Mouse (Mus musculus) thymus, postnatal 36 days (tissue): ENCODE results near the gene Tshz2.
A peak's percentile ranks its signal among the peaks of the same experiment; 100 is the strongest.

Experiments
- DNase-seq, 2 experiments: peaks; one replicate each; pipeline ENCODE4 v3.0.0; 2022; ENCODE audit warnings: mixed read lengths in 2 of 2

The Tshz2 gene

DNA sequence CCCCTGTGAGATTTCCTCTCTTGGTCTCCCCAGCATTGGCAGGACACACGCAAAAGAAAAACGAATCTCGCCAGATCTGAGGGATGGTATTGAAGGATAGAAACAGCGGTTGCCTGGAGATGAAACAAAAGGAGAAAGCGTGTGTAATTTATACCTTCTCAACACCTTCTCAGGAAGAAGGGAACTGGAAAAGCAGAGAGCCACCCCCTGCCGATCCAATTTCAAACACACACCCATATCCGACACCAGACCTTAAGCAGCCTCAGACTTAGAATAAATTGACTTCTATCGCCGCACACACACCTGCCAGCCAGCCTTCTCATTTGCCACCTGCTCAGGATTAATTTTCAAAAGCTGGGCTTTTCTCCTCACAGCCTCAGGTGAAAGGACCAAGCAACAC lies 390.9 kb downstream of the Tshz2 start:
- no peak for DNase-seq

DNA sequence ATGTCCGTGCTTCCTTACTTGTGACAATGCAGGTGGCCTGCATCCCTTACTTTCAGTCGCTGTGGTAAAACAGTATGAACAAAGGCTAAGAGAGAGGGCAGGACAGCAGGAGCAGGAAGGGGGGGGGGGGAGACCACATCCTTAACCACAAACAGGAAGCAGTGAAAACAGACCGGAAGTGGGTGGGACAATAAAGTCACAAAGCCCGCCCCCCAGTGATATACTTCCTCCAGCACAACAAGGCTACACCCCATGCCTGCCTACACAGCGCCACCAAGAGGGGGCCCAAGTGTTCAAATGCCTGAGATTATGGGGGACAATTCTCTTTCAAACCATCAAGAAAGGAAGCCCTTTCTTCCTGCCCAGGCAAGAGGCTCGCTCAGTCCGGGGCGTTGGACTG lies 392.1 kb downstream of the Tshz2 start:
- peak; percentile 25 to 55 for DNase-seq

DNA sequence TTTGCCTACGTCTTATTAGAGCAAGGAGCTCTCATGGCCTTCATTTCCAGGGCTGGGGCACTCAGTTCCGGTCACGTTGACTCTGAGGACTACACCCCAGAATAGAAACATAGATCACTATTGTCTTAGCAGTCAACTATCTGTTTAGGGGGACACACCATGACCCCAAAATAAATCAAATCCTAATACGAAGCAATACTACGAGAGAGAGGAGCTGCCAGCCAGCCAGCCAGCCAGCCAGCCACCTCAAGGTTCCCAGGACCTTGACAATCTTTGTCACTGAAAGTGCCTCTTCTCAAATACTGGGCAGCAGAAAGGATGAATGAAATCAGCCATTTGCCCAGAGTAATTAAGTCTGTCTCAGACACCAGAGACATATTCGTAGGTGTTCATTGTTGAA lies 393.1 kb downstream of the Tshz2 start:
- DNase-seq = no peak

DNA sequence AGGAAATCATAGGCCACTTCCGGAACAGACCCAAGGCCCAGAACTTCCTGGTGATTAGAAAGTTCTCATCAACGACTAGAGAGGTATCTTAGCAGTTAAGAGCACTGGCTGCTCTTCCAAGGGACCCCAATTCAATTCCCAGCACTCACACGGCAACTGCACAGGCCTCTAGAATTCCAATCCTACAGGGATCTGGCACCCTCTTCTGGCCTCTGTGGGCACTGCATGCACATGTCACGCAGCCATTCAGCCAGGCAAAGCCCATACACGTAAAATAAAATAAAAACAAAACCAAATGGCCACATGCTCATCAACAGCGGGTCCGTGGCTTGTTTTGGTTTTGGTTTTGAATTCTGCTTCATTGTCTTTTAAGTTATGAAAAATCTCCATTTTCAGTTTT lies 395.0 kb downstream of the Tshz2 start:
- DNase-seq = no peak

DNA sequence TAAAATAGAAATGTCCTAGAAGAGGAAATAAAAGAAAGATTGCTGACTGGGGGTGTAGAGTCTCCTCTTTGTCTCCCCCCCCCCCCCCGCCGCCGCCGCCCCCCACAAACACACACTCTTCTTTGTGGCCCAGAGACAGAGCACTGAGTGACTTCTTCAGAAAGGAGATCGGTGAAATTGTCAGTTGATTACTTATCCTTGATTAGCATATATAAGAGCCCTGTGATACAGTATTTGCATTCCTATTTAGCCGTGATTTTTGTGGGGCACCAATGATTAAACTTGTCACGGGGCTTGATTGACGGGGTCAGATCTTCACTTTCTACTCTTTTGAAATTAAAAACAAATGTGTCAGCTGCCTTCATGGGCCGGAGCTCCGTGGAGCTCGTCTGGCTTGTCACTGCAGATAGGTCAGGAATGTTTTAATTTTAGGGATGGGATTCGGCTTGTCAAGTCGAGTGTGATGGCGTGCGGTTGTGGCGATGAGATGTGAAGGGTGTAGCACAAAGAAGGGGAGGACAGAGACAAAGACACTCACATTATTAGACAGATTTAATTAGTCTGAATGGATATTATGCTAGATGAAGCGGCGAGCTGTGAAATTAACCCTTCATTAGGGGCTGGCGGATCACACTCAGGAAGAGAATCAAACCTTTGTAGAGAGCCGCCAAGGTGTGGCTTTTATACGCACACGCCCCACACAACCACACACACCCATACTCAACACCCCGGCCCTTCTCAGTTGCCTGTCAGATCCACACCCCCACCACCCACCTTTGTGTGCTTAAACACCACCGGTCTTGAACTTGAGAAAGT lies 395.9 kb downstream of the Tshz2 start:
- DNase-seq = no peak

DNA sequence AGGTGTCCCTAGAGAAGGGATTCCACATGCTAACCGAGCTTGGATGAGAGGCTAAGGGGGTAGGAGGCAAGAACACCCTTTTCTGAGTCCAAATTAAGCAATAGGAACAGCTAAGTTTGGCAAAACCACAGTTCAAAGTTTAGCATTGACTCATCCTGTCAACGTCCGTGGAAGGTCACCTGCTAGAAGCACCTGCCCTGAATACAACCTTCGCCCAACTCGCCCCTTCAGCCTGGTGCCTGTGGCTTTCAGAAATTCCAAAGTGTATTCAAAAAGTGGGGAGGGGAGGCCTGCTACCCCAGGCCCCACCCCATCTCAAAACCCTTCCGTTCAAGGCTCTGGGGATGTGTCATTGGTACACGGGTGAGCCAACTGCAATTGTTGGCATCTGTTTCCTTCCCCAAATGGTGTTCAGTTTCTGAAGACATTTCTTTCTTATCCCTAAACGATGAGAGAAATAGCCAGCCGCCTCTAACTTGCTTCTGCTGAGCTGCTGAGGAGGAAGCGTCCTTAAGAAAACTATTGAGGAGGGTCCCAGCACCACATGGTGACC lies 396.6 kb downstream of the Tshz2 start:
- DNase-seq = no peak

DNA sequence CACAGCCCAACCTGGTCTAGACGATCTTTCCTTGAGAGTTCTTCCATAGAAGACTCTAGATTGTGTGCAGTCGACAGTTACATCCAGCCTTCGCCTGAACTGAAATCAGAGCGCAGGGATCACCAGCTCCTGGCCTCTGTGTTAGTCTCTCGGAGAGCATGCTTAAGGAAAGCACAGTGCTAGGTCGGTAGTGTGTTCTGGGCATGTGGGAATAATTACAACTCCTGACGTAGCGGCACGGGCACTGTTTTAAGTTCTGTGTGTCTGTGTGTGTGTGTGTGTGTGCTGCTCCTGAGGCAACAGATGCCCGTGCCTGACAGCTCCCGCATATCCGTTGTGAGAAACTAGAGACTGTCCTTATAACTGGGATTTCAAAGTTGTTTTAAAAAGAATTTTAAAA lies 398.4 kb downstream of the Tshz2 start:
- DNase-seq = no peak

DNA sequence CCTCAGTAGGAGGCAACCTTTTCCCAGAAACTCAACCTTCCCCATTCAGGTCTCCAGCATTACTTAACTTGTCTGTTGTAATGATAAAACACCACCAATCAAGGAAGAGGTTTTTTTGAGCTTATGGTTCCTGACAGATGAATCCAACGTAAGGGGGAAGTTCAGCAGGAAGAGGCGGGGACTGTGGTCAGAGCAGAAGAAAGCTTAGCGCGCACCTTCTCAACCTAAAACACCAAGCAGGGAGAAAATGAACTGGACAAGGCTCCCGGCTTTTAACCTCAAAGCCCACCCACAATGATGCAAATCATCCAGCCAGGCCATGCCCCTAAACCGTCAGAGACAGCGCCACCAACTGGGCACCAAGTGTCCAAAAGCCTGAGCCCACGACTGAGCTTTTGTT lies 399.1 kb downstream of the Tshz2 start:
- DNase-seq = no peak

DNA sequence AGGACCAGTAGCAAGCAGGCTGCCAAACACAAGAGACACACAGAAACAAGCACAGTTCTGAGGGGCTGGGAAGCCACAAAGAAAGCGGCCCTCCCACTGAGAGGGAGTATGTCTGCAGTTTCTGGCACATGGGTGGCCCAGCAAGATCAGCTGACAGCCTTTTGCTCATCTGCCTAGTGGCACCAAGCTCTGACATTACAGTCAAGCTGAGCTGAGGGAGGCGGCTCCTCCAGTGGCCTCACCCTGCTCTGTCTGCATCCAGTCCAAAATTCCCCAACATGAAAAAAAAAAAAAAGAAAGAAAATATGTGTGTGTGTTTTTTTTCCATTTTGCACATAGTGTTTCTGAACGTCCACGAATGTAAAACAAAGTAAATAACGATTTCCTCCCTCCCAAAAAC lies 400.4 kb downstream of the Tshz2 start:
- DNase-seq = no peak

DNA sequence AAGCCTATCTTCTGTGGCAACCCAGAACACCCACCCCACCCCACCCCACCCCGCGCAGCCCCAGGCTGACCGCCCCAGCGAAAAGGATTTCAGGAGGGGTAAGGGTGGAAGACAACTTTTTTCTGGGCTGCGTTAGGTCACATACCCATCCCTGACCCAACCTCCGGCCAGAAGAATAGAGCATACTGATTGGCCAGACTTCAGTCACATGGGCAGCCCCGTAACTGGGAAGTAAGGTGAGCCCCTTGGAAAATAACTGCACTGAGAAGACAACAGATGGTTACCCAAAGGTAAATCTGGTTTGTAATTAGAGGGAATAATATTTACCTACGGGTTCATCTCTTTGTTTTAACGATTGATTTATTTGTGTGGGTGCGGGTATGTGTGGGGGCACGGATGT lies 402.0 kb downstream of the Tshz2 start:
- no peak for DNase-seq

DNA sequence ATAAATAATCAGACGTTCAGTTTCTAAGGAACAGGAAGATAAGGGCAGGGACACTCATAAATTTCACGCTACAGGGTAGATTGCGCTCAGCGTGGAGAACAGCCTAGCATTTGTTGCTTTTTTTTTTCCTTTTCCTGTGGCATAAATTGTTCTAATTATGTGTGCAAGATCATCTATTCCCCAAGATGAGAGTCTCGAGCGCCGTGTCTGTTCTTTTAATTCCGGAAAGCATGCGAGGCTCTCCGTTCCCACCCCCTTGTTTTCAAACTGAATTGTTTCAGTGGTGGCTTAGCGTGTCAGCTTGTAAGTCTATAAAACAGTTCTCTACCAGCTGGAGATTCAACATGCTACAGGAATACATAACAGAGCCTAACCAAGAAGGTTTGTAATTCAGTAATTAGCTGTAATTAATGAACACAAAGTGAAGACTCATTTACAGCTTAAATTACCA lies 404.0 kb downstream of the Tshz2 start:
- no peak for DNase-seq

DNA sequence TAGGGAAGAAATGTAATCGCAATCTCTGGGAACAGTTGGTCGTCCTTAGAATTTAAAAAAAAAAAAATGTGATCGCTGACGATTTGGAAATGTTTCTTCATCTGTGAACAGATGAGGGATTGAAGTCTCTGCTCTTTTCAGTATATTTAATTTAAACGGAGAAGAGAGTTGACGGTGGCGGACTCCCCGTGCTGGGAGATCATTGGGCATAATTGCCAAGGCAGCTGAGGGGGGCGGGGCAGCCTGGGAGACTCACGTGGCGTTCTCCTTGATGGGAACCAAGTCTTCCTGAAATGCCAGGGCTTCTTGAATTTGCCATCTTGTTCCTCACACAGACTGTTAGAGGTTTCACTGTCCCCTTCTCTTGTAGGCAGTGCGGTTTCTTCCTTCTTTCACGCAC lies 404.5 kb downstream of the Tshz2 start:
- no peak for DNase-seq

DNA sequence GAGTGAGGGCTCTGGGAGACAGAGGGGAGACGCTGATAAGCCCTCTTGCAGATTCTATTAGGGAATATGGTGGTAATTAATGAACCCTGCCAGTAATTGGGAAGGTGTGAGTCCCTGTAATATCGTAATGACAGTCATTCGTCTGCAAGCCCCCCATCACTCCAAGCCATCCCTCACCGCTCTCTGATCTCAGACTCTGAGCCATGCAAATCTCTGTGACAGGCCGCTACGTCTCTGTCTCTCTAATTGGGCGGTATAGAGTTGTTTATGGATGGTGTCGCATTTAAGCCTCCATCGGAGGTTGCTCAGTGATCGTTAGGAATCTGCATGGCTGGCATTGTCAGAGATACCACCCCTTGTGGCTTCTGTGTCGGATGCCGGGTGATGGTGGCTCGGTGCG lies 407.0 kb downstream of the Tshz2 start:
- no peak for DNase-seq

DNA sequence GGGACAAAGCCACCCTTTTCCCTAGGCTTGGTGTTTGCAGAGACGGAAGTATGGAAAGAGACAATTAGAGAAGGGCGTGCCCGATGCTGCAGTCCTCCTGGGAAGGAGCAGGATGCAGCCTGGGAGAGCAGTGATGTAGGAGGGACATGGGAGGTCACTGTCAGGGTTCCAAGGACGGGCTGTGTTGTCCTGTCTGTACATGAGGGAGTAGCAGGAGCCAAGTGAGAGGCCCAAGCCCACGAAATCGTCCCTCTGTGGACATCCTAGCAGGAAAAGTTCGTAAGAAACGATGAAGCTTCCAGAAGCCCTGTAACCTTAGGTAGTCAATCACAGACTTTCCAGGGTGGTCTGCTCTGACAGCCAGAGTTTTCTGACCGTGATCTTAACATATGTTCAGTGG lies 408.3 kb downstream of the Tshz2 start:
- no peak for DNase-seq

DNA sequence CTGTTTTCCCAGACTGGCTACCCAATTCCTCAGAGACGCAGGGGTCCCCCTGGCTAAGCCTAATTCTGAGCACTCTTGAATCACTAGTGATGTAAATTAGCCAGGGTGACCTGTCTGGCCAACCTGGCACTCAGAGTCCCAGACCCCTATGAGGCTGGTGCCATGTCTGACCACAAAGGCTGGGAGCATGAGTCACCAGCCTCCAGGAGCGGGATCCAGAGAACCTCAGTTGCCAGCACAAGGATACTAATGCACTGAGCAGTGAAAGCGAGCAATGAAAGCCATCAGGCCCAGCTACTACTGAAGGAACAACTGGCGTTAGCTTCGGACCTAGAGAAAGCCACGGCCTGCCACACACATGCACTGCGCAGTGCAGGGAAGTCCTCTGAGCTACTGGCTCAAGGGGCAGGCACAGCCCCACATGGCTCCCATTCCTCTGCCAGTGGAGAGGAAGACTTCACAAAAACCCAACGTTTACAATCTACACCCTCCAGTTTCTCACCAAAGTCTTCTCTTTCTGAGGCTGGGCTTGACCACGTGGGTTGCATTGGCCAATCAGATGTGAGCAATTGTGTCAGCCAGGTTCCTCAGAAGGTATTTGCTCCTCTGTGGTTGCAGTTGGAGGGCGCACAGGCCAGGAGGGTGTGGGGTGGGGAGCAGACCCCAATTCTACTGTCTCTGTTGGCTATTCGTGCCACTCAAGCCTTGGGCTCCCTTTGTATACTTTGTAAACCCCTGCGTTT lies 409.8 kb downstream of the Tshz2 start:
- no peak for DNase-seq

DNA sequence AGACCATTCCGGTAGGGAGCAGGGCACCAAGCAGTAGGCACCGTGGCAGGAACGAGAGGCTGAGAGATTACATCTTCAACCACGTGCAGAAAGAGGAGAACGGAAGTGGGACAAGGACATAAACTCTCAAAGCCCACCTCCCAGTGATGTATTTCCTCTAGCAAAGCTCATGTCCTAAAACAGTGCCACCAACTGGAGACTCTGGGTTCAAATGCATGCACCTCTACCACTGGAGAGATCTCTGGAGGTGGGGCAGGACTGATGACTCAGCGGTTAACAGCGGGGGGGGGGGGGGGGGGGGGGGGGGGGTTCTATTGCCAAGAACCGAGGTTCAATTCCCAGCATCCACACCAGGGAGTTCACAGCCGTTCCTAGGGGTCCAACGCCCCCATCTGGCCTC lies 410.5 kb downstream of the Tshz2 start:
- no peak for DNase-seq

DNA sequence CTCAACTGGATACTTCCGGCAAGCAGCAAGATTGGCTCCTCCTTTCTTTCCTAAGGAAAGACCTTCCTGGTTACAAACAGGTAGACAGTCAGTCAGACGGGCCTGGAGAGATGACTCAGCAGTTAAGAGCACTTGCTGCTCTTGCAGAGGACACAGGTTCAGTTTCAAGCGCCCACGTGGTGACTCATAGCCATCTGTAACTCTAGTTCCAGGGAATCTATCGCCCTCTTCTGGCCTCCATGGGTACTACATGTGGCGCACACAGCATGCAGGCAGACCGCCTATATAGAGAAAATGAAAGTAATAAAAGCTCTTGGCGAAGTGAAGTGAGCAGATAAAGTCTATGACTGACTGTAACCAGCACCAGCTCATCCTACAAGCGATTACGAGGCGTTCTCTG lies 413.1 kb downstream of the Tshz2 start:
- no peak for DNase-seq

DNA sequence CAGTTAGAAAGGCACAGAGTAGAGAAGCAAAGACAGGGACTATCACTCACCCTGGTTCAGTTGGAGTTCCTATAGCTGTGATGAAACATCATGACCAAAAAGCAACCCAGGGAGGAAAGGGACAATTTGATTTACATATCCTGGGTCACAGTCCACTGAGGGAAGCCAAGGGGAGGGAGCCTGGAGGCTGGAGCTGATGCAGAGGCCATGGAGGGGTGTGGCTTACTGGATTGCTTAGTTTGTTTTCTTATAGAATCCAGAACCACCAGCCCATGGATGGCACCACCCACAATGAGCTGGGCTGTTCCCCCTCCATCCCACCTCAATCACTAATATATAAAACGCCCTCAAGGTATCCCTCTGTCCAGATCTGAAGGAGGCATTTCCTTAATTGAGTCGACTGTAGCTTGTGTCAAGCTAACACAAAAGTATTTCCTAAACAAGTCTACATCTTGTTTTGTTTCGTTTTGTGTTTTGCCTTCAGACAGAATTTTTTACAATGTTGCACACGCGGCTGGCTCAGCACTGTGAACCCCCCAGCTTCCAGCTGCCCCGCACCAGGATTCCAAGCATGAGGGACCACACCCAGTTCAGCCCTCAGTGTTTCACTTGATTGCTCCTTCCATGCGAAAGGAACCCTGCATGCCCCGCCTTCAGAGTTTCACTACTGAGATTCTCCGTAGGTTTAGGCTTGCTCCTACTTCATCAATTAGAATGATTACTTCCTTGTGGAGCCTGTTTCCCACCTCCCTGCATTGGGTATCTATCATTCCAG lies 413.7 kb downstream of the Tshz2 start:
- DNase-seq = no peak

DNA sequence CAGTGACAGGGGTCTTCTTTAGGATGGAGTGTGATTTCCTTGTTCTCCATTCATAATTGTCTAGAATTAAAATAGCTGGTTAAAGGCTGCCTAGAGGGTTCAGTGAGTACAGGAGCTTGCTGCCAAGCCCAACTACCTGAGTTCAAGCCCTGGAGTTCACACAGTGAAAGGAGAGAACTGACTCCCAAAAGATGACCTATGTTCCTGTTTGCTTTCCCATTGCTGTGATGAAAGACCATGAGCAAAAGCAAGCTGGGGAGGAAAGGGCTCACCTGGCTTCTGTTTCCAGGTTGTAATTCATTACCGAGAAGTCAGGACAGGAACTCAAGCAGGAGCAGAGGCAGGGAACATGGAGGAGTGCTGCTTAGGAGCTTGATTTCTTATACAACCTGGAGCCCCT lies 416.0 kb downstream of the Tshz2 start:
- DNase-seq = no peak

DNA sequence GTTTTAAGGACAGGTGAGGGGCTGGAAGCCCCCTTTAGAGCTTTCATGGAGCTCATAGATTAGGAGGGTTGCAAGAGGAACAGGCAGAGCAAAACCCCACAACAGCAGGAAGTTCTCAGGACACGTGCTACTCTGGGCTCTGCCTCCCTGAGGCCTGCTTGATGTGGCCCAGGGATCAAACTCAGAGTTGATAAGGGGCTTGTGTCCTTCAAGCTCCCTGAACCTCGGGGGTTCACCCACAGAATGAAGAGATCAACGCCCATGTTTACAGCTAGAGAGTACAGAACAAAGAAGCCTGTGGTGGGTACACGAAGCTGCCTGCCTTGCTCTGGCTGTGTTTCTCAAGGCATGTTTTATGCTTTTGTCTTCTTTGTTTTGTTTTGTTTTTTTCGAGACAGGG lies 417.8 kb downstream of the Tshz2 start:
- DNase-seq = no peak

DNA sequence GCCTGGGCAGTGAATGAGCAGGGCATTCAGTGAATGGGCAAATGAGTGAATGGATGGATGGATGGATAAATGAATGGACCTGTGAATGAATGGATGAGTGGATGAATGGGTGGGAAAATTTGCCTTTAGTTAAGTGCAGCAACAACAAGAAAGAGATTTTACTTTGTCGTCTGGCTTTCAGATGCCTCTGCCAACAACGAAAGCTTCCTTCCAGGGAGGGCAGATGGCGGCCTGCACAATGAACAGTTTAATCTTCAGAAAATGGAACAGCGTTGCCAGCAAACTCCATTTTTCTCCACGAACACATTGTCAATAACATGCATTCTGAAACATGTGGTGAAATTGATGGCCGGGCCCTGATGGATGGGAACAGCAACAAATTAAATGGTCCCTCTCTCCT lies 418.6 kb downstream of the Tshz2 start:
- DNase-seq = no peak

DNA sequence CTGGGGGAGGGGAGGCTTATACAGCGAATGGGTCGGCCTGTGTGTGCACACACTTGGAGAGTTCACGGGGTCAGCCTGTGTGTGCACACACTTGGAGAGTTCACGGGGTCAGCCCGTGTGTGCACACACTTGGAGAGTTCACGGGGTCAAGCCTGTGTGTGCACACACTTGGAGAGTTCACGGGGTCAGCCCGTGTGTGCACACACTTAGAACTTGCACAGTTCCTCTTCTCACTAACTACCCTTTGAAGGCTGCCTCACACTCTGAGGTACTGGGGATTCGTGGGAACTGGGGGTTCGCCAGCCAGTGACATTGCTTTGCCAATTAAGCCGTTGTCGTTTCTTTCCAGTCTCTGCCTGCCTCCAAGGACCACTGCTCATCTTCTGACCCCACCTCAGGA lies 422.1 kb downstream of the Tshz2 start:
- no peak for DNase-seq

DNA sequence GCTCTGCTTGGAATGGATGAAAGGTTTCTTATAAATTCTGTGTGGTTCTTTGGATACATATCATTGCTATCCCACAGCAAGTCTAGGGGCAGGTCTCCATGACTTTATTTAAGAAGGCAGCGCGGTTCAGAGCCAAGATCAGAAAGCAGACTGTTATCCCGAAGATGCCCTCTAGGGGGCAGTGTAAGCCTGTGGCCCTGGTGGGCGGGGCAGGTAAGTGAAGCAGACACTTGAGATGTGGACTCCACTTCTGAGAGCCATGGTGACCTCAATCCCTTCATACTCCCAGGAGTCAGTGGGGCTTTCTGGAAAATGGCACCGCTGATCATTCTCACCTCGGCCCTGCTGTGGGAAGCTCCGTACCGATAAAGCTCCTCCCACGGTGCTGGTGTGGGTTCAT lies 422.6 kb downstream of the Tshz2 start:
- peak; percentile 42 to 57 for DNase-seq
